Mouse (Mus musculus) lung, embryonic 15.5 days (tissue): ENCODE results near the gene Ankrd53. TPM values are rescaled to one million over a fixed set of nuclear protein-coding genes. Genes with fewer than 3 reads are reported as not detected.

Experiments used
- ATAC-seq: fragments of 200-750 bp; cut with Nextera tagmentation; 2 replicates; pipeline ENCODE4 v1.8.0; 2017; ENCODE audit warnings: moderate number of reproducible peaks, borderline replicate concordance; ENCODE audit not compliant: low FRiP score, low TSS enrichment; ENCODE audit errors: extremely low read depth
- H3K27ac ChIP-seq: fragments of 300-500 bp; sonication (generic); 2 replicates; pipeline ENCODE4 v1.5.1; 2015; ENCODE audit warnings: moderate library complexity, mild to moderate bottlenecking, inconsistent platforms
- H3K27me3 ChIP-seq: fragments of 300-500 bp; sonication (generic); 2 replicates; pipeline ENCODE4 v1.6.1; 2015; ENCODE audit warnings: inconsistent platforms
- H3K36me3 ChIP-seq: fragments of 300-500 bp; sonication (generic); 2 replicates; pipeline ENCODE4 v1.6.1; 2015; ENCODE audit warnings: inconsistent platforms
- H3K4me1 ChIP-seq: fragments of 300-500 bp; sonication (generic); 2 replicates; pipeline ENCODE4 v1.6.1; 2015; ENCODE audit warnings: inconsistent platforms
- H3K4me2 ChIP-seq: fragments of 300-500 bp; sonication (generic); 2 replicates; pipeline ENCODE4 v1.6.1; 2015; ENCODE audit warnings: inconsistent platforms, mild to moderate bottlenecking, moderate library complexity
- H3K4me3 ChIP-seq: fragments of 300-500 bp; sonication (generic); 2 replicates; pipeline ENCODE4 v1.5.1; 2015; ENCODE audit warnings: mild to moderate bottlenecking, inconsistent platforms
- H3K9ac ChIP-seq: fragments of 300-500 bp; sonication (generic); 2 replicates; pipeline ENCODE4 v1.6.1; 2015; ENCODE audit warnings: inconsistent platforms
- H3K9me3 ChIP-seq: fragments of 300-500 bp; sonication (generic); 2 replicates; pipeline ENCODE4 v1.6.1; 2016; ENCODE audit warnings: inconsistent platforms
- WGBS: fragments of 180-500 bp; shearing (Covaris S2); methylation state at CpG from one replicate; pipeline ENCODE4 v1.1.7; 2015; 5-methylcytosine and 5-hydroxymethylcytosine counted together
- polyA plus RNA-seq: library from polyadenylated mRNA; unstranded; fragments of >200 nt; fragmentation: Nextera tagmentation; extraction: Ambion mirVana; gene quantifications from 2 replicates; pipeline ENCODE4 v1.2.1, GENCODE M21; 2015

The Ankrd53 gene
- polyA plus RNA-seq = not detected in 2 replicates

DNA sequence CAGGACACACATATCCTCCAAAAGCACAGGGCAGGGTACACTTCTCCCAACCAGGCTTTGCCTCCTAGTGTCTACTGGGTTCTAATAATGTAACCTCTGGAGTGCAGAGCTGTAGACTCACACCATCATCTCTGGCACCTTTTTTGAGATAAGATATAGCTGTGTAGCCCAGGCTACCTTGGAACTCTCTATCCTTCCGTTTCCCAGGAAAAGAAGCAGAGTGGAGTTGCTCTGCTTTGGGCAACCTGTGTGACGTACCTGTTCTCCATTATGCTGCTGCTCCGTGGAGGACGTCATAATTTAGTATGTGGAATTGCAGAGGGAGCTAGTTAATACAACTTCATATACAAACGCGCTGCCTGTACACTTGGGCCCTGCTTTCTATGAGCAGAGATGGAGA is at the start of gene Ankrd53:
Ankrd53 (plus strand) TSS at position 301 of the 400 bp plus-strand sequence.
- Histone ChIP-seq H3K9me3 (no peaks in the 10 kb centered on the region), H3K27me3 (peaks cover 59% of the 10 kb centered on the region), H3K9ac (peak within 1 kb of the TSS; percentile 20; the same call in 1 of the 2 replicates), H3K36me3 (no peaks in the 10 kb centered on the region), H3K4me1 (peaks cover 9% of the 10 kb centered on the region), H3K4me2 (peak within 1 kb of the TSS; percentile 81), H3K27ac (no peak within 1 kb of the TSS), H3K4me3 (peak within 1 kb of the TSS; percentile 34)
- 24% methylated on average over 6 of the region's 6 CpGs for WGBS
- no peak for ATAC-seq

DNA sequence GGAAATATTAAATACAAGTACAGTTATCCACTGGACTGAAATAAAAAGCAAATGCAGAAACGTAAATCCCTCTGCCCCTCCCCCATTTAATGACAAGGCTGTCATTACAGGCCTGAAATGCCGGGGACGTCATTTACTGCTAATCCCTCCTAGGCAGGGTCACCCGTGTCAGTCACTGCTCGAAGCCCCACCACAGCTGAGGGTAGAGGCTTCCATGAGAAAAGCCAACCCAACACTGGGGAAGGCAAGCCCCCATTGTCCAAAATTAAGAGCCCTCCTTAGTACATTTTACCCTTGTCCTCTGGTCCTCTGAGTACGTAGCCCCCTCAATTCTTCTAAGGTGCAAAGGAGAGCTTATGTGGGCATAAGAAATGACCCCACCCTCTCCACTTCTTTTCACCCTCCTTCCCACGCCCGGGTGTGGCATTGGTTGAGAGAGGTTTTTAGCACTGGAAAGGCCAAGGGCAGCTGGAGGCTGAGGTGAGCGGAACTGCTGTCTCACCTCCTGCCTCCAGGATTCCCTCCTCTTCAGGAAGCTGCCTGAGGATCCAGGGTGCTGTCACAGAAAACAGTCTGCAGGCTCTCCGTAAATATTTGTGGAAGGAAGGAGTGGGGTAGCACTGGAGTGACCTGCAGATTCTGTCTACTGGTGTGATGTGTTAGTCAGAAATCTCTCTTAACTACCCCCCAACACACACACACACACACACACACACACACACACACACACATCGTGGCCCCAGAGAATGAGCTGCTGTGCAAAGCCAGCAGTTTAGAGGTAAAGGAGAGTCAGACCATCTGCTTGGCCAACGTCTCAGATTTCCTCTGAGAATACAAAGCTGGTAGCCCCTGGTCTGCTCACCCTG is 48.9 kb upstream of the Ankrd53 start:
- Histone ChIP-seq H3K9me3 (no peaks in the 10 kb centered on the region), H3K36me3 (no peaks in the 10 kb centered on the region), H3K4me2 (no peak overlapping the region), H3K9ac (no peak overlapping the region), H3K27me3 (peaks cover 99% of the 10 kb centered on the region), H3K4me1 (peaks cover 26% of the 10 kb centered on the region), H3K27ac (no peak overlapping the region), H3K4me3 (no peak overlapping the region)
- ATAC-seq = no peak
- 5% methylated on average over 12 of the region's 12 CpGs for WGBS

DNA sequence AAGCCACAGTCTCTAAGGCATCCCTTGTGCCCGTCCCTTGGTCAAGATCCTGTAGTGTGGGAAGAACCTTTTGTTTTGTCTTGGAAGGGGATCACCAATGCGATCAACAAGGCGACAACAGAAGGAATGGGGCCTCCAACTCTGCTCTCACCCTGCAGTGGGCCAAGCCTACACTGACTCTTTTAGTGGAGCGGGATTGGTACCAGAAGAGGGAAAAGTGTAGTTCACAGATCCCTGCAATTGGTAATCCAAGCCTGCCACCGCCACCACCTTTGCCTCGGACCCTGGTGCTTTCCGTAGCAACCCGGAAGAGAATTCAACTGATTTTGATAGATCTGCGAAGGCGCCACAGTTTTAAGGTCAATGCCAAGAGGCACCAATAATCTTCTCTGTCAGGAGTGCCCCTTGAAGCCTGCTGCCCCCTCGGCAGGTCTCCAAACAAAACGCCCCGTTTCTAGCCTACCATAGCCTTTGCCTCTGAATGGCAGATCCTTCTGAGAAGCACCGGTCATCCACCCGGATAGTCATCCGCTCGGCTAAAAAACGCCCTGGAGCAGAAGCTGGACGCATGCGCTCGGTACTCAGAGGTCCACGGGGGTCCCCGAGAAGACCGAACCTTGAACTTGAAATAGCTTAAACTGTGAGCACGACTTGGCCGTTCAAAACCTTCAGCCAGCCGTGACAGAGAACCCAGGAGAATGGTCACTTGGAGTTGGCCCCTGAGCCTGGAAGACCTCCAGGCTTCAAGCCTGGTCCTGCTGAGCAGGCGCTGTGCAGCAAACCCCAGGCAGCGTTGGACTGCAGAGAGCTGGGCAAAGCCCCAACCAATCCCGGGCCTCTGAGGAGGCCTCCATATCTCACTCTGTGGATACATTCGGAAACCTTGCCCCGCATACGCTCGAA is 48.0 kb upstream of the Ankrd53 start:
- no peak for ATAC-seq

DNA sequence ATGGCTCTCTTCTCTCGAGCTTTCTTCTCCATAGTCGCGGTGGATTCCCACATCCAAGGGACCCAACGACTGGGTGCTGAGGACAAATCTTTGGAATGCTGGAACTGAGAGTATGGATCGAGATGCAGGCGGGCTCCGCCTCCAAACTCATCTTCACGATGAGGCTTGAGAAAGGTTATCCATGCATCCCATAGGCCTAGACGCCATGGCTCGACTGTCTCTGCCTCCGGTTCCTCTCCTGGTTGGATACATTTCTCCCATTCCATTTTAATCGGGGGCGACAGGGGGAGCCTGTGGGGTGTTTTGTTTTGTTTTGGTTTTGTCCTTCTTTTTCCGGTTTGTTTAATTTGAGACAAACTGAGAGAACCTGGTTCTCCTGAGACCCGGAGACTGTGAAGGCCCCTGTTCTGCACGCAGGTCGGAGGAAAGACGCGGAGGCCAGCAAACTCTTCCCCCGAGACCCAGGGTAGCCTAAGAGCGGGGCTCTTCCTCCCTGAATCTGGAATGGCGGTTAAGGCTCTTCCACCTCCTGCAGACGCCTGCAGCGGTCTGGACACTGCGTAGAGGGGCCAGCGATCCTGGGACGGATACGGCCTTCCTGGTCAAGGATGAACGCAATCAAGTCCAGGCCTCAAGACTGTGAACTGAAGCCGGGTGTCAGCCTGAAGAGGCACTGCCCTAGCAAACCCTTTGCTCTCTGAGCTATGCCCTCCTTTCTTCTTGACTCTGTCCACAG is 46.8 kb upstream of the Ankrd53 start:
- H3K9ac ChIP-seq = no peak overlapping the region
- no peak overlapping the region for H3K27ac ChIP-seq
- H3K4me3 ChIP-seq = 0 out of 2 replicates have a peak overlapping the region, but pooled peaks have one; percentile 2
- no peaks in the 10 kb centered on the region for H3K9me3 ChIP-seq
- WGBS = 4% methylated on average over 30 of the region's 30 CpGs
- H3K4me1 ChIP-seq = peaks cover 20% of the 10 kb centered on the region
- ATAC-seq = no peak
- peaks cover 98% of the 10 kb centered on the region for H3K27me3 ChIP-seq
- no peaks in the 10 kb centered on the region for H3K36me3 ChIP-seq
- H3K4me2 ChIP-seq = peak overlapping the region; percentile 7; the same call in 1 of the 2 replicates

More for the DNA sequence above, 48.0 kb upstream of the Ankrd53 start:
- Histone ChIP-seq H3K4me3 (0 out of 2 replicates have a peak overlapping the region, but pooled peaks have one; percentile 4), H3K9me3 (no peaks in the 10 kb centered on the region), H3K9ac (no peak overlapping the region), H3K36me3 (no peaks in the 10 kb centered on the region), H3K27ac (no peak overlapping the region), H3K27me3 (peaks cover 98% of the 10 kb centered on the region), H3K4me1 (peaks cover 26% of the 10 kb centered on the region), H3K4me2 (peak overlapping the region; percentile 13; the same call in 1 of the 2 replicates)
- 2% methylated on average over 34 of the region's 34 CpGs for WGBS

DNA sequence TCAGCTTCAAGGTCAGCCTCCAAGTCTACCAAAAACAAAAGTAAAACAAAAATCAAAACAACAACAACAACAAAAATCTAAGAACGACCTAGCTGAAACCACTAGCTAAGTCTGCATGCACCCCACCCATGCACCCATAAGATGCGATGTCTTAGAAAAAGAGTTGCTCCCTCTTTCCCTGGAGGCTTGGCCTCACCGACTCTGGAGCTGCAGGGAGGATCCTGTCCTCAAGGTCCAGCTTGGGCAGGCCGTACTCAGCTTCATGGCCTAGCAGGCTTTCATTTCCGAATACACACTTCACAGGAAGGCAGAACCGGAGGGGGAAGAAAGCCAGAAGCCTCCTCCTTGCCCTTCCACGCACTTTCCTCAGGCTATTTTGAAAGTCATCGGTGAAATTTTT is 45.4 kb upstream of the Ankrd53 start:
- Histone ChIP-seq H3K4me1 (peaks cover 6% of the 10 kb centered on the region; the same call in 1 of the 2 replicates), H3K9me3 (no peaks in the 10 kb centered on the region), H3K9ac (no peak overlapping the region), H3K27ac (no peak overlapping the region), H3K4me3 (no peak overlapping the region), H3K36me3 (no peaks in the 10 kb centered on the region), H3K27me3 (peaks cover 98% of the 10 kb centered on the region), H3K4me2 (no peak overlapping the region)
- 2% methylated on average over 8 of the region's 8 CpGs for WGBS
- ATAC-seq = no peak

DNA sequence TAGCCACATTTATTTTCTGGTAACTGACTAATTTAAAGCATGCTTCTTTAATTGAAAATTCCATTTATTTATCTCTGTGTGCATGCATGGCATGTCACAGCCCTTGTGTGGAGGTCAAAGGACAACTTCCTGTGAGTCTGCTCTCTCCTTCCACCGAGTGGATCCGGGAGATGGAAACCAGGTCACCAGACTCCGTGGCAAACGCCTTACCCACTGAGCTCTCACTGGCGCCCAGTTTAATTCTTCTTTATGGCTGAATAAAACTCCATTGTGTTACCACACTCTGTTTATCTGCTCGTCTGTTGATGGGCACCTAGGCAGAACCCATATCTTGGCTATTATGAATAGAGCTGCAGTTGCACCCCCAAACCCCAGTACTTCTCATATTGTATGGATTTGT is 39.9 kb upstream of the Ankrd53 start:
- no peak overlapping the region for H3K27ac ChIP-seq
- no peaks in the 10 kb centered on the region for H3K4me1 ChIP-seq
- H3K4me2 ChIP-seq = no peak overlapping the region
- no peaks in the 10 kb centered on the region for H3K9me3 ChIP-seq
- H3K9ac ChIP-seq = no peak overlapping the region
- ATAC-seq = no peak
- peaks cover 68% of the 10 kb centered on the region for H3K27me3 ChIP-seq
- no peak overlapping the region for H3K4me3 ChIP-seq
- 25% methylated on average over 6 of the region's 6 CpGs for WGBS
- H3K36me3 ChIP-seq = no peaks in the 10 kb centered on the region

DNA sequence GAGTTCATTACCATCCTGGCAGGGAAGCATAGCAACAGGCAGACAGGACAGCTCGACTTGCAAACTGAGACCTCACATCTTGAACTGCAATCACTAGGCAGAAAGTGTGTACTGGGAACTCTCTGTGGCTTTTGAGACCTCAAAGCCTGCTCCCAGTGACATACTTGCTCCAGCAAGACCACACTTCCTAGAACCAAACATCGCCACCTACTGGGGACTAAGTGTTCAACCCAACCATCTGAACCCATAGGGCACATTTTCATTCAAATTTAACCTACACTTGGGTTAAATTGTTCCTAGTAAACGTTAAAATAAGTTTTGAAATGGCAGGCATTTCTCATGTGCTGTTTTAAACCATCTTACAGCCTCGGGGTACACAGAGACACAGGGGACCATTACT is 35.3 kb upstream of the Ankrd53 start:
- ATAC-seq = no peak
- no peak overlapping the region for H3K9ac ChIP-seq
- WGBS = 37% methylated on average over 4 of the region's 4 CpGs
- no peaks in the 10 kb centered on the region for H3K4me1 ChIP-seq
- H3K9me3 ChIP-seq = no peaks in the 10 kb centered on the region
- peaks cover 28% of the 10 kb centered on the region for H3K27me3 ChIP-seq
- no peaks in the 10 kb centered on the region for H3K36me3 ChIP-seq
- H3K4me3 ChIP-seq = no peak overlapping the region
- H3K27ac ChIP-seq = no peak overlapping the region
- no peak overlapping the region for H3K4me2 ChIP-seq

DNA sequence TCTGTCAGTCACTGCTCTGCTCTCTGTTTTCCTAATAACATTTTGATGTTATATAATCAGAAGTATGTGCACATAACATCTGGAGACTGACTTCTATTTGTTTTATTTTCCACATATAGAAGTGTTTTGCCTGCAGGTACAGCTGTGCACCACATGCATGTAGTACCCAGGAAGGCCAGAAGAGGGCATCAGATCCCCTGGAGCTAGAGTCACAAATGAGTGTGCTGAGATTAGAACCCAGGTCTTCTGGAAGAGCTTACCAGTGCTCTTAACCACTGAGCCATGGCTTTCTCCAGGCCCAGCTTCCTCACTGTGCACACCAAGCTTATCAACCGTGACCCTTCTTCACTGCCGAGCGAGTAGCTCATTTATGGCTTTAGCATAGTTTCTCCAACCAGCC is 34.0 kb upstream of the Ankrd53 start:
- Histone ChIP-seq H3K4me1 (no peaks in the 10 kb centered on the region), H3K4me3 (no peak overlapping the region), H3K9ac (no peak overlapping the region), H3K9me3 (no peaks in the 10 kb centered on the region), H3K27ac (no peak overlapping the region), H3K36me3 (no peaks in the 10 kb centered on the region), H3K27me3 (peaks cover 20% of the 10 kb centered on the region), H3K4me2 (no peak overlapping the region)
- ATAC-seq = no peak
- WGBS = 90% methylated on average over 3 of the region's 3 CpGs

DNA sequence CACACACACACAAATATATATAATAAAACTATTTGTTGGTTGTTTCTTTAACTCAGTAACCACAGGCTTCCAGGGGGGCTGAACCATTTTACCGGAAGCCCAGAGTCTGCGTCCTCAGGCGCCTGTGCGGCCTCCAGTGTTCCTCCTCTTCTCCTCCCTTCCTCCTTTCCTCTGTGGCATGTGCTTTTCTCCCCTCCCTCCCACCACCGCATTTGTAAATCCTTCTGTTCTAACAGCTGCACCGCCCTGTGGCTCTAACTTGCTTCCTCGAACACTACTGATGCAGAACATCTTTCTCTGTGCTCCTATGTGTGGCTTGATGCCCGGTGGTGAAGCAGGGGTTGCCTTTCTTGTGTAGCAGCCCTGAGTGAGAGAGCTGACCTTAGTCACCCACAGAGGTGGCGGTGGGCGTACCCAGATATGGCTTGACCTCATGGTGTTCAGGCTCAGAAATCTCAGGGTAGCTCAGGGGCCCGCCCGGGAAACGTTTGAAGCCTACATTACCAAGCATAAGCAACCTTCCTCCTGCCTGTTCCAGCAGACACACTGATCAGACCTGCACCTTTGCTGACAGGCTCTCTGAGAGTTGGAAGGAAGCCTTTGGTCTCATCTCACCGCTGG is 33.0 kb upstream of the Ankrd53 start:
- Histone ChIP-seq H3K27me3 (peaks cover 13% of the 10 kb centered on the region; the same call in 1 of the 2 replicates), H3K9ac (no peak overlapping the region), H3K4me3 (no peak overlapping the region), H3K4me2 (no peak overlapping the region), H3K27ac (no peak overlapping the region), H3K4me1 (no peaks in the 10 kb centered on the region), H3K9me3 (no peaks in the 10 kb centered on the region), H3K36me3 (no peaks in the 10 kb centered on the region)
- ATAC-seq = no peak
- 59% methylated on average over 14 of the region's 14 CpGs for WGBS

DNA sequence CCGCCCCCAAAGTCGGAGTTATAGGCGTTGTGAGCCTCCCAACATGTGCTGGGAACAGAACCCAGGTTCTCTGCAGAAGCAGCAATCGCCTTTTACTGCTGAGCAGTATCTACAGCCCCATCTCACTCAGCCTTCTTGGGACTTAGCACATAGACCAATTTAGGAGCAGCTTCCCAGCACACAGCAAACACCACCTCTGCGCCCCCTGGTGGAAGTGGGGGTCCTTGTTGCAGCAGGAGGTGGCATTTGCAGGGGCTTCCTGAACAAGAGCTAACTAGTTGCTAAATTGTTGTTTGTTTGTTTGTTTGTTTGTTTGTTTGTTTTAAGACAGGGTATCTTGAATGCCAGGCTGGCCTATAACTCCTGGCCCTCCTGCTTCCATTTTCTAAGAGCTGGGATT is 31.3 kb upstream of the Ankrd53 start:
- H3K4me1 ChIP-seq = no peaks in the 10 kb centered on the region
- H3K27me3 ChIP-seq = peaks cover 16% of the 10 kb centered on the region
- no peaks in the 10 kb centered on the region for H3K9me3 ChIP-seq
- H3K4me2 ChIP-seq = no peak overlapping the region
- no peak overlapping the region for H3K27ac ChIP-seq
- no peaks in the 10 kb centered on the region for H3K36me3 ChIP-seq
- ATAC-seq = no peak
- H3K9ac ChIP-seq = no peak overlapping the region
- H3K4me3 ChIP-seq = no peak overlapping the region
- WGBS = 24% methylated on average over 5 of the region's 5 CpGs

DNA sequence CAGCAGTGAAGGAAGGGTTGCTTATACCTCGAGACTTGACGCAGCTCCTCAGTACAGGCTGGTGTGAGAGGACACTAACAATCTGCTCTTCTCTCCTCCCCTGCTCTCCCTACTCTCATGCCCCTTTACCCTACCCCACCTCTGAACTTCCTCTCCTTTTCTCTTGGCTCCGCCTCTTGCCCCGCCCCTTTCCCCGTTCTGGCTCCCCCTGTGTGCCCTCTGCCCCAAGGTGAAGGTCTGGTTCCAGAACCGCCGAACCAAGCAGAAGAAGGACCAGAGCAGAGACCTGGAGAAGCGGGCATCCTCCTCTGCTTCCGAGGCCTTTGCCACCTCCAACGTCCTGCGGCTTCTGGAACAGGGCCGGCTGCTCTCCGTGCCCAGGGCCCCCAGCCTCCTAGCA is 25.1 kb upstream of the Ankrd53 start:
- Histone ChIP-seq H3K27ac (no peak overlapping the region), H3K27me3 (peaks cover 13% of the 10 kb centered on the region), H3K4me2 (no peak overlapping the region), H3K4me1 (no peaks in the 10 kb centered on the region), H3K4me3 (no peak overlapping the region), H3K9ac (no peak overlapping the region), H3K36me3 (no peaks in the 10 kb centered on the region), H3K9me3 (no peaks in the 10 kb centered on the region)
- WGBS = 23% methylated on average over 13 of the region's 13 CpGs
- no peak for ATAC-seq
